Mouse (Mus musculus): ENCODE data around the gene Vti1a. TPM values are rescaled to one million over a fixed set of nuclear protein-coding genes. Genes with fewer than 3 reads are reported as not detected.

Gene Vti1a
- polyA plus RNA-seq, 1 experiment, result 10.5 TPM

- no peak for TF ChIP-seq GATA1 (IDR thresholded peaks at IDR 0.05; ENCODE audit: low read length)
Measured at GRCm38 (mm10) chr19:55456325-55457091, 140.4 kb downstream of the Vti1a start.

GRCm38 (mm10) chr19:55461963-55462362 is 145.9 kb downstream of the Vti1a start:
- no peak for TF ChIP-seq GATA1 (IDR thresholded peaks at IDR 0.05; ENCODE audit: low read length)

DNA sequence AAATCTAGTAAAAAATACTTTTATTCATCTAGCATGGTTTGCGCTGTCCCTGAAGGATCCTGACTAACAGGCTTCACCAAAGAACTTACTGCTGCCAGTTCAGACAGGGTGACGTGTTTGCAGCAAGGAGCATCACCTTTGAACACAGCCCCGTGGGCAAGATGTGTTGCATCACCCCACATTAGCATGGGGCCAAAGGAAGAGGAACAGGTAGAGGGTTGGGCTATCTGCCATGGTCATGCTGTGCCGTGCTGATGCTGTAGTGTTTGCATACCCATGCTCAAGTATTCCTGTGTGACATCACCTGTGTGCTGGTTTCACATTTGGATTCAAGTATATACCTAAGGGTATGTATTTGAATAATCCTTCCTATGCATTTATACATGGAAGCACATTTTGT is 147.6 kb downstream of the Vti1a start:
- no peak for TF ChIP-seq GATA1 (IDR thresholded peaks at IDR 0.05; ENCODE audit: low read length)

DNA sequence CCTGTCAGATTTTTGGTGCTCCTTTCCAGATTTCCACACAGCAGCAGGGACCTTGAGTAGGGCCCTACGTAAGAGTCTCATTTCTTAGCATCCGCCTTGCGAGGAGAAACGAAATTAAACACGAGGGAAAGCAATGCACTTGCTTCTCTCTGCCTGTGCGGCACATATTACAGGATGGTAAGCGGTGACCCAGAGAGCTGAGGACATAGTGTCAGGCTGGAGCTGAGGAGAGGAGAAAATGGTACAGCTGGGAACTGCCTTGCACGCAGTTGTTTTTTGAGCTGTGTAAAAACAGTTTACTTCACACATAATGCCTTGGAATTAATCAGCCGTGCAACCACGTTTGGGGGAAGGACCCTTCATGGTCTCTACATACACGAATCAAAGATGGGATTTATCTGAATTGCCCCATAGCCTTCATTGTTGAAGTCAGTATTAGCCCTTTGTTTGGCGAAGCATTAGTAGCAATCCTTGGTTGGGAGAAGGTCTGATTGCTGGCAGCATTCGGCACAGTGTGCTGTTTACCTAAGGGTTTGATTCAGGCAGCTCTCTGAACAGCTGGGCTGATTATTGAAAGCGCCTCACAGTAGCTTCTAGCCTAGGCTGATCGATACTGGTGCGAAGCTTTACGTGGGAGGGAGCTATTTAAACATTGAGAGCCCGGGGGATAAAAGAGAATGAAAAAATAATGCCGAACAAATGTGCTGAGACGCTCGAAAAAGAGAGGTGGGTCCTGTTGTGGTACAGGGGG is 153.4 kb downstream of the Vti1a start:
- no peak for TF ChIP-seq GATA1 (IDR thresholded peaks at IDR 0.05; ENCODE audit: low read length)

DNA sequence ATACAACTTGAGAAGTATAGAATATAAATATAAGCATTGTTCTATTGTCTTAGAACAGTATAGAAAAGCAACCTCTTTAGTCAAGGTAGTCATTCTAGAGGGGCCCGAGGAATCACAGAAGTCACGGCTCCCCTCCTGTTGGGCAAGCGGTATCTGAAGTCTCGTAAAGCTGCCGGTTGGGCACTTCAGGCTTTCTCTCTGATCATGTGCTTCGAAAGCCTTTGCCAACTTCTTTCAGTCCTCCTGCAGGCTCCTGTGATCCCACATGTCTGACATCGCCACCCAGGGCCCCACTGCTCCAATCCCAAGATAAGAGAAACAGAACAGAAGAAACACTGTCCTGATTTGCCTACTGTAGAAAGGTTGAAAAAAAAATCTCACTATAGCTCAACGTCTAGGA is 156.5 kb downstream of the Vti1a start:
- TF ChIP-seq GATA1 (IDR thresholded peaks at IDR 0.05; ENCODE audit: low read length), result no peak

- no peak for TF ChIP-seq GATA1 (IDR thresholded peaks at IDR 0.05; ENCODE audit: low read length)
Measured at GRCm38 (mm10) chr19:55474225-55474624, 158.1 kb downstream of the Vti1a start.

DNA sequence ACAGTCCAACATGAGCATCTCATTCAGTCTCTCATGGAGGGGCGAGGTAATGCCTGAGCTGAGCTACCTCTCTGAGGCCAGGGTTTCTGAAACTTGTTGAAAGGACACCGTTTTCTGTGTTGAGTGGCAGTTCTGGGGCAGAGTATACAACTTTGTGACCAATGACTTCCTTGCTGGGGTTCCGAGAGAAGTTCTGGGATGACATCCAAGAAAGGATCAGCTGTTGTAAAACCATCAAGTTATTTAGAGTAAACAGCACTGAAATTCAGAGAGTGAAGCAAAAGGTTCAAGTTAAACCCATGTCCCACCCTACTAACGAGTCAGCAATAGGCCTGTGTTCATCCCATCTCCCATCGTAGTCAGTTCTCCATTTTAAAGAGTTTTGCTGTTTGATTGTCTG is 164.4 kb downstream of the Vti1a start:
- no peak for TF ChIP-seq GATA1 (IDR thresholded peaks at IDR 0.05; ENCODE audit: low read length)

- no peak for TF ChIP-seq GATA1 (IDR thresholded peaks at IDR 0.05; ENCODE audit: low read length)
Measured at GRCm38 (mm10) chr19:55481308-55481707, 165.2 kb downstream of the Vti1a start.

DNA sequence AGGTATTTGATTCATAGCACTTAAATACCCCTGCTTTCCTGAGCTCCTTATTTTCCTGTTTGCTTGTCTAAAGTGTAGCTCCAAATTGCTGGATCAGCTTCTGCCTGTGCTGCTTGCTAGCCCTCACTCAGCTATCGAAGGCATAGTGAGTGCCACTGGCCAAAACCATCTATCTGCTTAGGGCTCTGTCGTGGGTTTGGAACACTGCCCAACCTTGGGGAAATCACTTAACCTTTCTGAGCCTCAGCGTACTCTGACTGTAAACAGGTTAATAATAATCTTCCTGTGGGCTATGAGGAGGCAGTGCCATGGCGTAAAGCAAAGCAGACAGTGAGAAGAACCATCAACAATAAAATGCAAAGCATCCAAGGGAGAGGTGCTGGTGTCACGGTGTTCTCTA is 167.4 kb downstream of the Vti1a start:
- no peak for TF ChIP-seq GATA1 (IDR thresholded peaks at IDR 0.05; ENCODE audit: low read length)

DNA sequence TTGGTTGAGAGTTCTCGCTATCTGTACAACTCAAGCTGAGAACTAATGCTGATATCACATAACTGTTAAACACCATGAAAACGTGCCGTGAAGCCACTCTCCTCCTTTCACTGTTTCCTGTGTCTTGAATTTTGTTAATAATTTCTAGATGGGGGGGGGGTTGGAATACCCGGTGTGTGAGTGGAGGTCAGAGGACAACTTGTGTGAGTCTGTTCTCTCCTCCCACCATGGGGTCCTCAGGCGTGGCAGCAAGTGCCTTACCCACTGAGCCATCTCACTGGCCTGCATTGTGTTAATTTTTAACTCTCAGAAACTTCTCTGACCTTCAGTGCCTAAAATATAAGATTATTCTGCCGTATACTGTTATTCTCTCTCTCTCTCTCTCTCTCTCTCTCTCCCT is 168.5 kb downstream of the Vti1a start:
- no peak for TF ChIP-seq GATA1 (IDR thresholded peaks at IDR 0.05; ENCODE audit: low read length)

DNA sequence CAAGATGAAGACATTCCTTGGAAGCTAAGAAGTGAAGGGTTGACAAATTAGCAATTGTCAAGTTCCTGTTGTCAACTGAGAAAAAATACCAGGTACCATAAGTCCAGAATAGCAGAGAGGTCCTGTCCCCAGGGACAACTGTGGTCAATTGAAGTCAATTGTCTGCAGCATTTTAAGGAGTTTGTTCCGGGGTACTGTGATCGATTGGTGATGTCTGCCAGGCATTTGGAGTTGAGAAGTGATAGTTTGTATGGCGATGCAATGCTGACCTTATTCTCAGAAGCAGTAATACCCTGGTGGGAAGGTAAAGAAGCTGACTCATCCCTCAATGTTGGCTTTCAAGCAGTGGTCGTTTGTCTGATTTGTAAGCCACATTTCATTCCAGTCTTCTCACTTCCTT is 170.4 kb downstream of the Vti1a start:
- TF ChIP-seq GATA1 (IDR thresholded peaks at IDR 0.05; ENCODE audit: low read length), result no peak

DNA sequence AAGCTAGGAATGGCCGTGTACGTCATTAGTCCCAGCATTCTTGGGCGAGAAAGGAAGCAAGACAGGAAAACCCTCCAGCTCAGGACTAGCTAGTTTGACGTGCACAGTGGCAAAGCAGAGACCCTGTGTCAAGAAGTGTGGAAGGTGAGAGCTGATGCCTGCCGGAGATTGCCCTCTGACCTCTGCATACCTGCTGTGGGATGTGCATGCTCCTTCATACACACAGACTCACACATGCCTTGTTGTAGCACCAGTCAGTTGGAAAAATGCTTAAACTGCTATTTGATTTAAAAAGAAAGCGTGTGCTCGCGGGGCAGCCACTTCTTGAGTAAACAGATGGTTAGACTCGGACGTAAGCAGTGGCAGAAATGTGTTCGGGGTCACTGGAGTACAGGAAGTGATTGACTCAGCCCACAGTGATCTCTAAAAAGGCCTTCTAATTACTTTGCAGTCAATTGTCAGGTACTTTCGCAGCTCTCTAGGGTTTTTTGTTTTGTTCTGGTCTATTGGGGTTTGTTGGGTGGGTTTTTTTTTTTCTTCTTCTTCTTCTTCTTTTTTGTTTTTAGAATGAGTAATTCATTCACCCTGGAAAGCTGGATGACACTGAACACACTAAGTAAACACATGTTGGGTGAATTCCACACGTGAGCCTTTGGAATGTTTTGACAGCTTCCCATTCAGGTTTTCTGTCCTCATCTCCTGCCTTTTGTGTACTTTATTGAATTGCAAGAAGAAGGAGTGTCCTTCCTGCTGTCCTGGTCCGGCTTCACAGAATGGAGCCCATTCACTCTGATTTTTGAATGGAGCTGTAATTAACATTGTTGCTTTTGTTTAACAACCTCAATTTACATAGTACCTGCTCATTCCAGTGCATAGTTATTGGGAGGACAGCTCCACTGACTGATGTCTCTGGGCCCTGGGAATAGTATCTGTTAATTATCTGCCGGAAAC is 175.3 kb downstream of the Vti1a start:
- no peak for TF ChIP-seq GATA1 (IDR thresholded peaks at IDR 0.05; ENCODE audit: low read length)

GRCm38 (mm10) chr19:55496333-55496732 is 180.2 kb downstream of the Vti1a start:
- TF ChIP-seq GATA1 (IDR thresholded peaks at IDR 0.05; ENCODE audit: low read length), result no peak

DNA sequence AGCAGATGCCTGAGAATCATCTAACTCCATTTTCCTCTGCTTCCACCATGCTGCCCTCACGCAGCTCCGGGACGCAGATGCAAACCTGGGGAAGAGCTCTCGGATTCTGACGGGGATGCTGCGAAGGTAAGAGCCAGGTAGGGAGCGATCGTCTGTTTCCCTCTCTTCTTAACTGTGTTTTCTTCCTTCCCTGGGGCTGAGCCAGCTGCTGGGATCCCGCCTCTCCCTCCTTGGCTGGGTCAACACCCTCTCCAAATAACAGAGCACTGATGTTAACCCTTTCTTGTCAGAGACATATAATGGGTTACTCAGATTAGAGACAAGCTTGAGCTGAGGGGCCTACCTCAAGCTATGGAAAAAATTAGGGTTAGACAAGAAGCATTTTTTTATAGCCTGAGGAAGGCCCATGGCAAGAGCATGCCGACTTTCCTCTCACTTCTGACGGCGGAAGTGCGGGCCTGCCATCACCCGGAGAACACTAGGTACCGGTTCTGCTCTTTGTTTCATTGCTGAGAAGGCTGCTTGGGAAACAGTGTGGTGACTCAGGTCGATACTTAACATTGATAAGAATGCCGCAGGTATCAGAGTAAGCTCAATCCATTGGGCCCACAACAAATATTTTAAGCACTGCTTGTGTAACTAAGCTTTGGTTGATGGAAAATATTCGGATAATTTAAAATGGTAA is 183.2 kb downstream of the Vti1a start:
- TF ChIP-seq GATA1 (IDR thresholded peaks at IDR 0.05; ENCODE audit: low read length), result no peak

- TF ChIP-seq GATA1 (IDR thresholded peaks at IDR 0.05; ENCODE audit: low read length), result no peak
Measured at GRCm38 (mm10) chr19:55501985-55502384, 185.9 kb downstream of the Vti1a start.

All from G1E-ER4 (cell line).